8 mouse cellular contexts compared by ENCODE assay signal in genomic region chr13:86046254-86046951, GRCm38 (mm10). TPM values are rescaled to one million over a fixed set of nuclear protein-coding genes. Genes with fewer than 3 reads are reported as not detected.
DNase-seq lines count a peak whose midpoint lies in the region; ATAC-seq lines count a peak whose summit lies in the region.

Gene Cox7c (minus strand): TSS chr13:86046904.

- no peaks in the 10 kb centered on the region for H3K9me3 ChIP-seq in heart, embryonic 14.5 days (ENCODE audit: control insufficient read depth, low read length)
- no peaks in the 10 kb centered on the region for H3K9me3 ChIP-seq in liver, embryonic 13.5 days (replicated peaks)
- no peaks in the 10 kb centered on the region for H3K9me3 ChIP-seq in stomach, embryonic 16.5 days (replicated peaks; ENCODE audit: control insufficient read depth, low read length)

- peak within 1 kb of the TSS; percentile 99 for H3K9ac ChIP-seq in heart, embryonic 14.5 days (ENCODE audit: low read length)
- peak within 1 kb of the TSS; percentile 96 for H3K9ac ChIP-seq in liver, embryonic 13.5 days
- peak within 1 kb of the TSS; percentile 99 for H3K9ac ChIP-seq in stomach, embryonic 16.5 days (ENCODE audit: low read length)

- peaks cover 0 to 3% of the 10 kb centered on the region in 2 experiments; a peak in 1 of 4 replicates for H3K4me1 ChIP-seq in heart, embryonic 14.5 days (ENCODE audit: control insufficient read depth in 2 of 2, insufficient read depth in 2 of 2, low read length in 2 of 2)
- H3K4me1 ChIP-seq in liver, embryonic 13.5 days (replicated peaks): peaks cover 3% of the 10 kb centered on the region; the same call in 1 of the 2 replicates
- H3K4me1 ChIP-seq in stomach, embryonic 16.5 days (ENCODE audit: control insufficient read depth, insufficient read depth, low read length): peaks cover 3% of the 10 kb centered on the region; the same call in 1 of the 2 replicates

- H3K4me2 ChIP-seq in heart, embryonic 14.5 days (ENCODE audit: low read length): peak within 1 kb of the TSS; percentile 67
- peak within 1 kb of the TSS; percentile 64 for H3K4me2 ChIP-seq in liver, embryonic 13.5 days
- H3K4me2 ChIP-seq in stomach, embryonic 16.5 days (ENCODE audit: low read depth, low read length): peak within 1 kb of the TSS; percentile 63

- H3K27me3 ChIP-seq in heart, embryonic 14.5 days (ENCODE audit: control insufficient read depth, insufficient read depth, low read length): no peaks in the 10 kb centered on the region
- no peaks in the 10 kb centered on the region for H3K27me3 ChIP-seq in liver, embryonic 13.5 days
- no peaks in the 10 kb centered on the region for H3K27me3 ChIP-seq in stomach, embryonic 16.5 days (ENCODE audit: control insufficient read depth, insufficient read depth, low read length)

- DNase-seq in c-Kit-negative CD71-positive TER-119-positive erythroid progenitor cells, embryonic 14.5 days (ENCODE audit: low read depth, low spot score): peak; percentile 68
- DNase-seq in fibroblast of lung, adult 2 months (ENCODE audit: low read depth): peak; percentile 73
- peak; percentile 92 for DNase-seq in kidney, postnatal 14 days
- DNase-seq in liver, embryonic 13.5 days: peak; percentile 79
- DNase-seq in neural tube, embryonic 10.5 days (ENCODE audit: extremely low spot score, low spot score): peak; percentile 77

- peak within 1 kb of the TSS; percentile 93 to 96 for H3K27ac ChIP-seq in heart, embryonic 14.5 days (replicated peaks in 1 of 2; ENCODE audit: control insufficient read depth in 1 of 2, insufficient read depth in 1 of 2, low read depth in 2 of 2, low read length in 2 of 2)
- peak within 1 kb of the TSS; percentile 83 for H3K27ac ChIP-seq in liver, embryonic 13.5 days
- H3K27ac ChIP-seq in stomach, embryonic 16.5 days (ENCODE audit: low read length): peak within 1 kb of the TSS; percentile 93

- WGBS in heart, embryonic 14.5 days: under 1% methylated on average over 49 of the region's 51 CpGs
- under 1% methylated on average over 51 of the region's 51 CpGs for WGBS in liver, embryonic 13.5 days (ENCODE audit: insufficient replicate concordance)
- WGBS in stomach, embryonic 16.5 days: under 1% methylated on average over 49 of the region's 51 CpGs

- peak; percentile 99 for ATAC-seq in CD4-positive, CD25-positive, alpha-beta regulatory T cell, adult 4 months
- ATAC-seq in heart, embryonic 14.5 days (ENCODE audit: insufficient number of reproducible peaks, insufficient read depth, low FRiP score, low read depth): peak; percentile 95
- ATAC-seq in liver, embryonic 13.5 days (ENCODE audit: low read depth): peak; percentile 98
- peak; percentile 98 for ATAC-seq in stomach, embryonic 16.5 days (ENCODE audit: insufficient read depth, low FRiP score)

- peak within 1 kb of the TSS; percentile 90 to 94 for H3K4me3 ChIP-seq in heart, embryonic 14.5 days (ENCODE audit: control insufficient read depth in 1 of 2, insufficient read depth in 1 of 2, low read depth in 1 of 2, low read length in 2 of 2)
- peak within 1 kb of the TSS; percentile 89 for H3K4me3 ChIP-seq in liver, embryonic 13.5 days (replicated peaks)
- H3K4me3 ChIP-seq in stomach, embryonic 16.5 days (replicated peaks; ENCODE audit: low read length): peak within 1 kb of the TSS; percentile 95

- peaks cover 28% of the 10 kb centered on the region for H3K36me3 ChIP-seq in heart, embryonic 14.5 days (ENCODE audit: control insufficient read depth, insufficient read depth, low read length)
- peaks cover 15% of the 10 kb centered on the region for H3K36me3 ChIP-seq in liver, embryonic 13.5 days
- peaks cover 12% of the 10 kb centered on the region for H3K36me3 ChIP-seq in stomach, embryonic 16.5 days (ENCODE audit: control insufficient read depth, insufficient read depth, low read length)

RNA-seq across cellular contexts. Expression of gene Cox7c, which starts in this region (rescaled TPM):
- 100 to 1,000 TPM; 287 to 470 TPM for polyA plus RNA-seq in CD4-positive, CD25-positive, alpha-beta regulatory T cell, adult 4 months (2017; shearing (Covaris generic))
- polyA plus RNA-seq in heart, embryonic 14.5 days (2014; fragmentation: Nextera tagmentation; extraction: Ambion mirVana): 1,430 and 1,457 TPM in 2 replicates
- polyA plus RNA-seq in liver, embryonic 13.5 days (2015; fragmentation: Nextera tagmentation; extraction: Ambion mirVana): 561 and 626 TPM in 2 replicates
- polyA plus RNA-seq in stomach, embryonic 16.5 days (2015; fragmentation: Nextera tagmentation; extraction: Ambion mirVana): 608 and 834 TPM in 2 replicates

Comparison
In these comparisons a context has a peak if more than half of its experiments do, and no peak if none do; other contexts are left out.
1. Peak in every context shown above with its lines: DNase-seq, ATAC-seq, H3K4me3 ChIP-seq and H3K27ac ChIP-seq.